Mouse (Mus musculus) MEL (cell line): ENCODE measurements at regions not wholly inside any gene's neighbourhood (a gene's known extent, or its start where the extent isn't known, plus 50 kb on each side); places are given as distances from the start of the nearest gene placed in this dataset.

Experiments used
- DNase-seq: peaks from one replicate; pipeline ENCODE4 v3.0.0; 2011; ENCODE audit warnings: low read depth, low spot score
- H3K27ac ChIP-seq: 2 replicates; pipeline ENCODE4 v1.5.1; 2012; ENCODE audit warnings: low read depth, mild to moderate bottlenecking, control low read depth, low read length, moderate library complexity; ENCODE audit not compliant: control insufficient read depth
- H3K27me3 ChIP-seq, 2 experiments: fragments of 150-350 bp in 1 of 2; sonication (generic) in 1 of 2; 2 replicates each; pipeline ENCODE4 v1.6.1; 2012; ENCODE audit warnings: low read length in 2 of 2, mild to moderate bottlenecking in 2 of 2, improper control_type of control experiment in 1 of 2, moderate library complexity in 1 of 2; ENCODE audit not compliant: insufficient read depth in 2 of 2, control insufficient read depth in 1 of 2
- H3K36me3 ChIP-seq, 2 experiments: 2 replicates each; pipeline ENCODE4 v1.6.1; 2012 to 2014; ENCODE audit warnings: low read length in 2 of 2, improper control_type of control experiment in 1 of 2, inconsistent platforms in 1 of 2, mild to moderate bottlenecking in 1 of 2; ENCODE audit not compliant: insufficient read depth in 2 of 2, control insufficient read depth in 1 of 2
- H3K4me1 ChIP-seq, 2 experiments: fragments of 150-350 bp in 1 of 2; sonication (generic) in 1 of 2; 2 replicates each; pipeline ENCODE4 v1.6.1; 2012; ENCODE audit warnings: low read length in 2 of 2, improper control_type of control experiment in 1 of 2, mild to moderate bottlenecking in 1 of 2; ENCODE audit not compliant: insufficient read depth in 2 of 2, control insufficient read depth in 1 of 2
- H3K4me3 ChIP-seq, 2 experiments: fragments of 150-350 bp in 1 of 2; sonication (generic) in 1 of 2; 2 replicates each; pipeline ENCODE4 v1.5.1; 2012; ENCODE audit warnings: low read depth in 2 of 2, low read length in 2 of 2, mild to moderate bottlenecking in 2 of 2, moderate library complexity in 2 of 2, control low read depth in 1 of 2, improper control_type of control experiment in 1 of 2; ENCODE audit not compliant: control insufficient read depth in 1 of 2, insufficient read depth in 1 of 2
- H3K79me2 ChIP-seq: 2 replicates; pipeline ENCODE4 v1.6.1; 2012; ENCODE audit warnings: mild to moderate bottlenecking, low read length, moderate library complexity; ENCODE audit not compliant: control insufficient read depth, poor library complexity, insufficient read depth
- H3K9ac ChIP-seq: 2 replicates; pipeline ENCODE4 v1.6.1; 2012; ENCODE audit warnings: low read depth, mild to moderate bottlenecking, control low read depth, low read length, moderate library complexity; ENCODE audit not compliant: control insufficient read depth, poor library complexity, severe bottlenecking
- H3K9me3 ChIP-seq: fragments of 150-350 bp; sonication (generic); replicated peaks from 2 replicates; pipeline ENCODE4 v1.6.1; 2012; ENCODE audit warnings: mild to moderate bottlenecking, low read length, improper control_type of control experiment, moderate library complexity; ENCODE audit not compliant: insufficient read depth
- CHD1 ChIP-seq: IDR thresholded peaks from 2 replicates; pipeline ENCODE4 v1.6.1; 2012; ENCODE audit warnings: low read depth, mild to moderate bottlenecking, inconsistent platforms, low read length, improper control_type of control experiment
- CHD2 ChIP-seq: IDR thresholded peaks from 2 replicates; pipeline ENCODE4 v1.6.1; 2011; ENCODE audit warnings: low read length, improper control_type of control experiment
- CTCF ChIP-seq, 3 experiments: IDR thresholded peaks in 2 of 3; conservative IDR thresholded peaks in 1 of 3; 2 replicates each; pipeline ENCODE4 v1.5.1; 2011 to 2012; ENCODE audit warnings: low read length in 3 of 3, low read depth in 2 of 3, mild to moderate bottlenecking in 2 of 3, improper control_type of control experiment in 1 of 3, inconsistent platforms in 1 of 3, mixed read lengths in 1 of 3, moderate library complexity in 1 of 3; ENCODE audit not compliant: control insufficient read depth in 1 of 3, insufficient read depth in 1 of 3, poor library complexity in 1 of 3, severe bottlenecking in 1 of 3
- E2F4 ChIP-seq: IDR thresholded peaks from 2 replicates; pipeline ENCODE4 v1.6.1; 2011; ENCODE audit warnings: low read depth, low read length, improper control_type of control experiment, borderline replicate concordance
- ELF1 ChIP-seq: IDR thresholded peaks from 2 replicates; pipeline ENCODE4 v1.6.1; 2014; ENCODE audit warnings: low read depth, mild to moderate bottlenecking, inconsistent platforms, low read length, improper control_type of control experiment, moderate library complexity
- EP300 ChIP-seq, 2 experiments: IDR thresholded peaks; 2 replicates each; pipeline ENCODE4 v1.6.1; 2011; ENCODE audit warnings: improper control_type of control experiment in 2 of 2, low read length in 2 of 2, low read depth in 1 of 2, mild to moderate bottlenecking in 1 of 2
- ETS1 ChIP-seq: IDR thresholded peaks from 2 replicates; pipeline ENCODE4 v1.6.1; 2012; ENCODE audit warnings: low read depth, mild to moderate bottlenecking, inconsistent platforms, low read length, improper control_type of control experiment, moderate library complexity
- GABPA ChIP-seq: IDR thresholded peaks from 2 replicates; pipeline ENCODE4 v1.6.1; 2012; ENCODE audit warnings: low read depth, mild to moderate bottlenecking, inconsistent platforms, low read length, improper control_type of control experiment, moderate library complexity
- HCFC1 ChIP-seq: IDR thresholded peaks from 2 replicates; pipeline ENCODE4 v1.6.1; 2012; ENCODE audit warnings: low read depth, mild to moderate bottlenecking, inconsistent platforms, low read length, improper control_type of control experiment, moderate library complexity
- JUND ChIP-seq: IDR thresholded peaks from 2 replicates; pipeline ENCODE4 v1.6.1; 2011; ENCODE audit warnings: low read depth, mild to moderate bottlenecking, improper control_type of control experiment, low read length
- KAT2A ChIP-seq: conservative IDR thresholded peaks from 2 replicates; pipeline ENCODE4 v1.6.1; 2012; ENCODE audit warnings: low read depth, low read length, improper control_type of control experiment, inconsistent platforms
- MAFK ChIP-seq: IDR thresholded peaks from 2 replicates; pipeline ENCODE4 v1.6.1; 2011; ENCODE audit warnings: low read depth, mild to moderate bottlenecking, low read length, improper control_type of control experiment, borderline replicate concordance
- MEF2A ChIP-seq: IDR thresholded peaks from 2 replicates; pipeline ENCODE4 v1.6.1; 2014; ENCODE audit warnings: low read depth, mild to moderate bottlenecking, inconsistent platforms, low read length, improper control_type of control experiment; ENCODE audit not compliant: poor library complexity, insufficient replicate concordance, severe bottlenecking; ENCODE audit errors: extremely low read depth
- MXI1 ChIP-seq: IDR thresholded peaks from 2 replicates; pipeline ENCODE4 v1.6.1; 2011; ENCODE audit warnings: mild to moderate bottlenecking, low read depth, low read length, improper control_type of control experiment
- MYB ChIP-seq: IDR thresholded peaks from 2 replicates; pipeline ENCODE4 v1.6.1; 2011; ENCODE audit warnings: mild to moderate bottlenecking, low read depth, low read length, improper control_type of control experiment
- MYC ChIP-seq: IDR thresholded peaks from 2 replicates; pipeline ENCODE4 v1.6.1; 2011; ENCODE audit warnings: low read depth, mild to moderate bottlenecking, low read length, improper control_type of control experiment, moderate library complexity
- NELFE ChIP-seq: IDR thresholded peaks from 2 replicates; pipeline ENCODE4 v1.6.1; 2011; ENCODE audit warnings: low read depth, low read length, improper control_type of control experiment
- NRF1 ChIP-seq: IDR thresholded peaks from 2 replicates; pipeline ENCODE4 v1.6.1; 2014; ENCODE audit warnings: low read depth, mild to moderate bottlenecking, inconsistent platforms, low read length, improper control_type of control experiment, moderate library complexity; ENCODE audit not compliant: poor library complexity, insufficient read depth, severe bottlenecking
- POLR2A ChIP-seq, 2 experiments: IDR thresholded peaks; 2 replicates each; pipeline ENCODE4 v1.6.1; 2011 to 2012; ENCODE audit warnings: low read length in 2 of 2, mild to moderate bottlenecking in 2 of 2, control low read depth in 1 of 2, improper control_type of control experiment in 1 of 2, low read depth in 1 of 2, moderate library complexity in 1 of 2; ENCODE audit not compliant: control insufficient read depth in 1 of 2, insufficient read depth in 1 of 2, poor library complexity in 1 of 2
- POLR2AphosphoS2 ChIP-seq: IDR thresholded peaks from 2 replicates; pipeline ENCODE4 v1.6.1; 2011; ENCODE audit warnings: low read length, improper control_type of control experiment
- POLR2AphosphoS5 ChIP-seq: IDR thresholded peaks from 2 replicates; pipeline ENCODE4 v1.6.1; 2012; ENCODE audit warnings: low read depth, borderline replicate concordance, mild to moderate bottlenecking, inconsistent platforms, low read length, moderate library complexity, mixed read lengths
- RAD21 ChIP-seq: IDR thresholded peaks from 2 replicates; pipeline ENCODE4 v1.6.1; 2011; ENCODE audit warnings: mild to moderate bottlenecking, low read depth, low read length, improper control_type of control experiment
- SMC3 ChIP-seq: IDR thresholded peaks from 2 replicates; pipeline ENCODE4 v1.6.1; 2011; ENCODE audit warnings: low read depth, low read length, improper control_type of control experiment
- TAL1 ChIP-seq: IDR thresholded peaks from 2 replicates; pipeline ENCODE4 v1.6.1; 2012; ENCODE audit warnings: mild to moderate bottlenecking, inconsistent platforms, low read length, moderate library complexity, mixed read lengths
- TBP ChIP-seq: IDR thresholded peaks from 2 replicates; pipeline ENCODE4 v1.8.0; 2011; ENCODE audit warnings: low read depth, low read length, improper control_type of control experiment
- TCF12 ChIP-seq: IDR thresholded peaks from 2 replicates; pipeline ENCODE4 v1.6.1; 2014; ENCODE audit warnings: low read depth, mild to moderate bottlenecking, inconsistent platforms, low read length, improper control_type of control experiment, moderate library complexity
- UBTF ChIP-seq: IDR thresholded peaks from 2 replicates; pipeline ENCODE4 v1.6.1; 2012; ENCODE audit warnings: low read depth, mild to moderate bottlenecking, inconsistent platforms, low read length, improper control_type of control experiment, moderate library complexity, borderline replicate concordance; ENCODE audit not compliant: insufficient read depth
- ZC3H11A ChIP-seq: IDR thresholded peaks from 2 replicates; pipeline ENCODE4 v1.6.1; 2012; ENCODE audit warnings: low read depth, mild to moderate bottlenecking, inconsistent platforms, low read length, improper control_type of control experiment
- ZKSCAN1 ChIP-seq: IDR thresholded peaks from 2 replicates; pipeline ENCODE4 v1.6.1; 2012; ENCODE audit warnings: low read depth, mild to moderate bottlenecking, inconsistent platforms, low read length, improper control_type of control experiment, moderate library complexity
- ZMIZ1 ChIP-seq: IDR thresholded peaks from 2 replicates; pipeline ENCODE4 v1.6.1; 2012; ENCODE audit warnings: low read depth, mild to moderate bottlenecking, inconsistent platforms, low read length, improper control_type of control experiment, moderate library complexity
- ZNF384 ChIP-seq: IDR thresholded peaks from 2 replicates; pipeline ENCODE4 v1.6.1; 2012; ENCODE audit warnings: low read depth, mild to moderate bottlenecking, inconsistent platforms, low read length, improper control_type of control experiment

GRCm38 (mm10) chr16:42499514-42499913 lies 159.1 kb upstream of the Gap43 start:
- DNase-seq, result no peak
- H3K9me3 ChIP-seq, result no peaks in the 10 kb centered on the region
- H3K4me1 ChIP-seq, result no peaks in the 10 kb centered on the region

GRCm38 (mm10) chr16:42498368-42498767 lies 157.9 kb upstream of the Gap43 start:
- Histone ChIP-seq H3K36me3 (no peaks in the 10 kb centered on the region), H3K27ac (no peak overlapping the region), H3K9ac (no peak overlapping the region), H3K9me3 (no peaks in the 10 kb centered on the region), H3K4me3 (no peak overlapping the region), H3K27me3 (peaks cover 0 to 1% of the 10 kb centered on the region in 2 experiments; a peak in 1 of 4 replicates), H3K4me1 (no peaks in the 10 kb centered on the region), H3K79me2 (no peaks in the 10 kb centered on the region)
- no peak for DNase-seq
- no peak for TF ChIP-seq MAFK
- TF ChIP-seq ZC3H11A, result no peak
- TF ChIP-seq MXI1, result no peak
- TF ChIP-seq UBTF, result no peak
- TF ChIP-seq HCFC1, result no peak
- TF ChIP-seq POLR2AphosphoS2, result no peak
- no peak for TF ChIP-seq E2F4
- TF ChIP-seq ZMIZ1, result no peak
- no peak for TF ChIP-seq NELFE
- no peak for TF ChIP-seq ZKSCAN1
- TF ChIP-seq ELF1, result no peak
- TF ChIP-seq TCF12, result no peak
- TF ChIP-seq MYC, result no peak
- TF ChIP-seq NRF1, result no peak
- no peak for TF ChIP-seq MYB
- no peak for TF ChIP-seq EP300 (IDR thresholded peaks at IDR 0.05; ENCODE audit: low read depth in 1 of 2, low read length in 2 of 2)
- no peak for TF ChIP-seq KAT2A
- TF ChIP-seq CHD1, result no peak
- no peak for TF ChIP-seq CTCF (IDR thresholded peaks at IDR 0.05 in 2 of 3, conservative IDR thresholded peaks at IDR 0.05 in 1 of 3; ENCODE audit: control insufficient read depth in 1 of 3, insufficient read depth in 1 of 3, low read depth in 2 of 3, low read length in 3 of 3, poor library complexity in 1 of 3, severe bottlenecking in 1 of 3)
- no peak for TF ChIP-seq RAD21

More at GRCm38 (mm10) chr16:42499514-42499913, 159.1 kb upstream of the Gap43 start:
- Histone ChIP-seq H3K27ac (no peak overlapping the region), H3K79me2 (no peaks in the 10 kb centered on the region), H3K9ac (no peak overlapping the region), H3K36me3 (no peaks in the 10 kb centered on the region), H3K4me3 (no peak overlapping the region), H3K27me3 (peaks cover 0 to 1% of the 10 kb centered on the region in 2 experiments; a peak in 1 of 4 replicates)
- TF ChIP-seq TBP (no peak), MAFK (no peak), UBTF (no peak), POLR2A (IDR thresholded peaks at IDR 0.05; ENCODE audit: control insufficient read depth in 1 of 2, insufficient read depth in 1 of 2, low read depth in 1 of 2, low read length in 2 of 2, poor library complexity in 1 of 2) (no peak), ZMIZ1 (no peak), ETS1 (no peak), RAD21 (no peak), HCFC1 (no peak), MYB (no peak), ZNF384 (no peak), POLR2AphosphoS5 (no peak), GABPA (no peak), MEF2A (no peak), JUND (no peak), NELFE (no peak), SMC3 (no peak), TAL1 (no peak), CHD2 (no peak)
